Mouse (Mus musculus) heart, postnatal 0 days (tissue): ENCODE results near the gene Rplp2. TPM values are rescaled to one million over a fixed set of nuclear protein-coding genes. Genes with fewer than 3 reads are reported as not detected.

Experiments used
- ATAC-seq: fragments of 200-750 bp; cut with Nextera tagmentation; 2 replicates; pipeline ENCODE4 v1.8.0; 2017; ENCODE audit warnings: low read depth, moderate number of reproducible peaks, moderate library complexity; ENCODE audit not compliant: insufficient read depth
- DNase-seq: peaks from one replicate; pipeline ENCODE4 v3.0.0-alpha.2; 2016; ENCODE audit warnings: low spot score
- H3K27ac ChIP-seq: fragments of 300-500 bp; sonication (generic); 2 replicates; pipeline ENCODE4 v1.5.1; 2014; ENCODE audit warnings: low read depth, mild to moderate bottlenecking
- H3K27me3 ChIP-seq: fragments of 300-500 bp; sonication (generic); 2 replicates; pipeline ENCODE4 v1.6.1; 2014; ENCODE audit warnings: low read length, mixed read lengths; ENCODE audit not compliant: control insufficient read depth, insufficient read depth
- H3K36me3 ChIP-seq: fragments of 300-500 bp; sonication (generic); replicated peaks from 2 replicates; pipeline ENCODE4 v1.6.1; 2014; ENCODE audit warnings: low read length, mixed read lengths; ENCODE audit not compliant: control insufficient read depth, insufficient read depth
- H3K4me1 ChIP-seq: fragments of 300-500 bp; sonication (generic); 2 replicates; pipeline ENCODE4 v1.6.1; 2014; ENCODE audit warnings: antibody characterized with exemption; ENCODE audit not compliant: control insufficient read depth, insufficient read depth
- H3K4me2 ChIP-seq: fragments of 300-500 bp; sonication (generic); 2 replicates; pipeline ENCODE4 v1.6.1; 2014; ENCODE audit warnings: low read depth, mild to moderate bottlenecking, low read length, moderate library complexity
- H3K4me3 ChIP-seq: fragments of 300-500 bp; sonication (generic); 2 replicates; pipeline ENCODE4 v1.5.1; 2014; ENCODE audit warnings: low read depth, low read length
- H3K9ac ChIP-seq: fragments of 300-500 bp; sonication (generic); replicated peaks from 2 replicates; pipeline ENCODE4 v1.6.1; 2014; ENCODE audit warnings: low read depth, low read length, mixed read lengths
- H3K9me3 ChIP-seq: fragments of 300-500 bp; sonication (generic); replicated peaks from 2 replicates; pipeline ENCODE4 v1.6.1; 2016; ENCODE audit warnings: low read length; ENCODE audit not compliant: control insufficient read depth
- CTCF ChIP-seq: IDR thresholded peaks from 2 replicates; pipeline ENCODE4 v1.5.1; 2016; ENCODE audit warnings: antibody characterized with exemption, control low read depth, low read depth
- EP300 ChIP-seq: IDR thresholded peaks from 2 replicates; pipeline ENCODE4 v1.6.1; 2016; ENCODE audit warnings: antibody characterized with exemption, low read depth
- WGBS: fragments of 180-500 bp; shearing (Covaris S2); extraction: QIAGEN DNeasy Blood & Tissue Kit; methylation state at CpG from one replicate; pipeline ENCODE4 v1.1.7; 2014; 5-methylcytosine and 5-hydroxymethylcytosine counted together
- polyA plus RNA-seq: library from polyadenylated mRNA; unstranded; fragments of >200 nt; fragmentation: Nextera tagmentation; extraction: Ambion mirVana; gene quantifications from 2 replicates; pipeline ENCODE4 v1.2.1, GENCODE M21; 2015
- total RNA-seq: library from RNA; depleted of rRNA; stranded (reverse); fragments of >200 nt; gene quantifications from 2 replicates; pipeline ENCODE4 v1.2.3, GENCODE M21; 2014; ENCODE audit warnings: low replicate concordance

Gene Rplp2
- total and polyA plus RNA-seq, 2 experiments from 2014 or later: 309 to 880 TPM

DNA sequence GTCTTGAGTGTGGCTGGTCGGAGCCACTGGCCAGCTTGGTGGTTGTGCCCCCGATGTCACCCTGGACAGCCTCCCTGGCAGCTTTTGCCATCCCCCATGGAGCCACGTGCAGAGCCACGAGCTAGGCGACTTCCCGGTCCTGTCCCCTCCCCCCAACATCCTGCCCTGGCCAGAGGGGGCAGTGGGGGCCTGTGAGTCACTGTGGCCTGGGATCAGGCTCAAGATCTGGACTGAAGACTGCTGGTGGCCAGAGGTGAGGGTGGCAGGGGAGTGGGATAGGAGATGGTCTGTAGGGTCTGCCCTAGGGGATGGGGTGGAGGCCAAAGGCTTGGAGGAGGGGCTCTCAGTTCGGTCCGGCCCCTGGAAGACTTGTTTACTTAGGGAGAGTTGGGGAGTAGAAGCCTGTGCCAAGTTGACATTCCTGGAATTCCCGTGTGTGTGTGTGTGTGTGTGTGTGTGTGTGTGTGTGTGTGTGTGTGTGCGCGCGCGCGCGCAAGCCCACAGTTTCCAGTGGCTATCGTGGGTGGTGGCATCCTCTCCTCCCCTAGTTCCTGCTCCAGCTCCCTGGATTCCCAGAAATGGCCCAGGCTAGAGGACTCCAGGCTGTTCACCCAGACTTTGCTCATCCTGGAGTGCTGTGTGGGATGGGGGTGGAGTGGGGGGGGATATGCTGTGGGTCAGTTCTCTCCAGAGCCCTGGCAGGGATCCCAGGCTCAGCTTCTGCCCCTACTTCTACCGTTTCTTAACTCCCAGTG is 29.2 kb downstream of the Rplp2 start:
- Histone ChIP-seq H3K9me3 (no peaks in the 10 kb centered on the region), H3K4me1 (peaks cover 42% of the 10 kb centered on the region), H3K27ac (peak overlapping the region; percentile 96), H3K36me3 (peaks cover 14% of the 10 kb centered on the region), H3K4me2 (peak overlapping the region; percentile 93), H3K27me3 (no peaks in the 10 kb centered on the region), H3K9ac (peak overlapping the region; percentile 80), H3K4me3 (peak overlapping the region; percentile 69)
- DNase-seq (peak; percentile 86), ATAC-seq (peak; percentile 73)
- WGBS: 1% methylated on average over 12 of the region's 17 CpGs
- TF ChIP-seq CTCF (peak; percentile 36), EP300 (peak; percentile 94)

DNA sequence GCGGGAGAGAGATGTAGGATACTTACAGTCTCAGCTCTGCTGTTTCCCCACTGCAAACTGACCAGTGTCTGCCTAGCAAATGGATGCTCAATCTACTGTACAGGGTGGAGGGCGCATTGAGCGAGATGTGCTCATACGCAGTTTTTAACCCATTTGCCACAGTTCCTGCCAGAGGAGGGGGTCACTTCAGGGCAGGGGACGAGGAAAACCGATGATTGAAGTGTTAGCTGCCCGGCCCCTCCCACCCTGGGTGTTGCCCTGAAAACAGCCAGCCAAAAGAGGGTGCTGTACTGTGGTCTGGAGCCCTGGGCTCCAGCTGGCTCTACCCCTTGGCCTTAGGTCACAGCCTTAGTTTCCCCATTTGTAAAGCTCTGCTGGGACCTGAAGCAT is 29.8 kb downstream of the Rplp2 start:
- peak overlapping the region; percentile 96 for H3K27ac ChIP-seq
- ATAC-seq (no peak), DNase-seq (no peak)
- peaks cover 48% of the 10 kb centered on the region for H3K4me1 ChIP-seq
- H3K27me3 ChIP-seq: no peaks in the 10 kb centered on the region
- 8% methylated on average over 7 of the region's 7 CpGs for WGBS
- no peaks in the 10 kb centered on the region for H3K9me3 ChIP-seq
- H3K9ac ChIP-seq: peak overlapping the region; percentile 18; the same call in 1 of the 2 replicates
- peak overlapping the region; percentile 93 for H3K4me2 ChIP-seq
- peaks cover 9% of the 10 kb centered on the region for H3K36me3 ChIP-seq
- H3K4me3 ChIP-seq: peak overlapping the region; percentile 69
- TF ChIP-seq EP300: no peak
- no peak for TF ChIP-seq CTCF

DNA sequence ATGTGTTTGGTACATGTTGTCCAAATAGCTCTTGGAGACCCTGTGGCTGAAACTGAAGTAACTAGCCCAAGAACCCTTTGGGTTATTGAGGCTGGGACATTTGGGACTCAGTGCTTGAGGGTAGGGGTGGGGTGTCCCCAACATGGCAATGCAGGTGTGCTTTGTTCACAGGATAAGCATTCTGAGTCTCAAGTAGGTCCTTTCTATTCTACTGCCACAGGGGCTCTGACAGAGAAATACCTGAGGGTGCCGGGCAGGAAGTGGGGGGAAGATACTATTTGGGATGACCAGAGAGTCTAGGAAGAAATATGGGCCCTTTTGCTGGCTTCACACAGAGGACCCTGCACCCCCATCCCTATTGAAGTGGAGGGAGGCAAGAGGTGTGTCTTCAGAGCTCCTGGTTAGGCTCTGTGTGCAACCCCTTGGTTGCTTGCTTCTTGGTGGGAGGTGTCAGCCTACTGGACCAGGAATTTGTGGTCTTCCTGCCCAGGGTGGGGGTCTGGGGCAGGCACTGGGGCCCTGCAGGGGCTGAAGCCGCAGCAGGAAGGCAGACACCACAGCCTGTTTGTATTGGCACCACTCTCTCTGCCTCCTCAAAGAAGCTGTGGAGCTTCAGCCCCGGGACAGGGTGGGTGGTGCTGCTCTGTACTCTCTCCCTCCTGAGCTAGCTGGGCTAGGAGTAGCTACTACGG is 30.6 kb downstream of the Rplp2 start:
- Histone ChIP-seq H3K36me3 (peaks cover 2% of the 10 kb centered on the region), H3K4me3 (no peak overlapping the region), H3K4me1 (peaks cover 55% of the 10 kb centered on the region), H3K9me3 (no peaks in the 10 kb centered on the region), H3K4me2 (peak overlapping the region; percentile 93), H3K27me3 (no peaks in the 10 kb centered on the region; the same call in 1 of the 2 replicates), H3K27ac (peak overlapping the region; percentile 96), H3K9ac (peak overlapping the region; percentile 18; the same call in 1 of the 2 replicates)
- WGBS: 45% methylated on average over 4 of the region's 4 CpGs
- ATAC-seq (no peak), DNase-seq (no peak)
- TF ChIP-seq CTCF: no peak
- TF ChIP-seq EP300: no peak

DNA sequence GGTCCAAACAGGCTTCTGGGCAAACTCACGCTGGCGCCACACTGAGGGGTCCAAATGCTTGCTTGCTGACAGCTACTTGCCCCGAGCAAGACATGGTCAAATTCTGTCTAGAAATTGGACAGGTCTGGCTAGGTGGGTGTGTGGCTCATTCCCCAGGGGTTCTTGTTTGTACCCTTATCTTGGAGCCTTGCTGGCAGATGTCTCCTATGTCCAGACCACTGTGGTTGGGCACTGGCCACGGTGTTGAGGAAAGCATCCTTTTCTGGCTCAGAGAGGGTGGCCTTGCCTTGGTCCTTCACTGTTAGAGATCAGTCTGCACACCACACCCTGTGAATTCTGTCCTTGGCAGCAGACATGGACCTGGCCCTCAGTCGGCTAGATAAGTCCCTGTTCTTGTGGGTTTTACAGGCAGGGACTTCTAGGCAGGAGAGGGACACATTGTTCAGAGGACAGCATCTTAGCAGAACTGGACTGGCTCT is 31.1 kb downstream of the Rplp2 start:
- Histone ChIP-seq H3K27me3 (no peaks in the 10 kb centered on the region; the same call in 1 of the 2 replicates), H3K9me3 (no peaks in the 10 kb centered on the region), H3K9ac (no peak overlapping the region), H3K27ac (peak overlapping the region; percentile 96), H3K4me3 (no peak overlapping the region), H3K36me3 (no peaks in the 10 kb centered on the region), H3K4me1 (peaks cover 56% of the 10 kb centered on the region), H3K4me2 (0 out of 2 replicates have a peak overlapping the region, but pooled peaks have one; percentile 93)
- 42% methylated on average over 5 of the region's 5 CpGs for WGBS
- no peak for DNase-seq
- no peak for ATAC-seq
- TF ChIP-seq CTCF: no peak
- TF ChIP-seq EP300: no peak

DNA sequence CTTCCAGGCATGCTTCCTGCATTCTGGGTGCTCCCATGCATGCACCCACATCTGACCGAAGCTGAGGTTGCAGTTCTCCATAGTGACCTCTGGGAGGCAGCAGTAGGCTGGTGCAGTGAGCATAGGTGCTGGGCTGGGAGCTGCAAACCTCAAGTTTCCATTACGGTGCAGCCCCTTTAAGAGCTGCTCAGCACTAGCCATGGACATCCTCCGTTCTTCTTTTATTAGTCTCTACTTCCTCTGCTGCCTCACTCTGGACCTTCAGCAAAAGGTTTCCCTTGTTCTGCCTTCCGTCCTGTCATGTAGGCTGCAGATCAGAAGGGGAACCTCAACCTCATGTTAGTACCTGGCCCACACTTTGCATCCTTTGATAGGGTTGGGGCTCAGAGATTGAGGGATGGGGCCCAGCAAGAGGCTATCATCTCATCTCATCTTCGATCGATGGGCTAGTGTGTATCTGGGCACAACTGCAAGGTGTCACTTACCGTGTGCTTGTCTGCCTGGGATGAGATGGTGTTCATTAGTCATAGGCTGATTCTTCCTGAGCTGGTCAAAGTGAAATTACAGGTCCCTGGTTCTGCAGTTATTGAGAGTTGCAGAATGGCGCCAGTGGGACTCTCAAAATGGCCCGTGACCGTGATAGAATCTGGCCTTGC is 33.8 kb downstream of the Rplp2 start:
- DNase-seq (peak; percentile 88), ATAC-seq (peak; percentile 31)
- H3K4me1 ChIP-seq: peaks cover 42% of the 10 kb centered on the region
- H3K4me3 ChIP-seq: peak overlapping the region; percentile 52
- H3K27ac ChIP-seq: no peak overlapping the region
- no peaks in the 10 kb centered on the region; the same call in 1 of the 2 replicates for H3K27me3 ChIP-seq
- H3K36me3 ChIP-seq: 0 out of 2 replicates have a peak, but pooled peaks cover under 1% of the 10 kb centered on the region
- peak overlapping the region; percentile 98 for H3K4me2 ChIP-seq
- no peak overlapping the region for H3K9ac ChIP-seq
- no peak for TF ChIP-seq EP300
- TF ChIP-seq CTCF: peak; percentile 94
- 10% methylated on average over 10 of the region's 10 CpGs for WGBS
- H3K9me3 ChIP-seq: no peaks in the 10 kb centered on the region
